Mouse (Mus musculus) CD4-positive, CD25-positive, alpha-beta regulatory T cell (primary cell): ENCODE data around the gene Taok1. TPM values are rescaled to one million over a fixed set of nuclear protein-coding genes. Genes with fewer than 3 reads are reported as not detected.

Experiments used
- polyA plus RNA-seq: library from polyadenylated mRNA; unstranded; fragments of 100-300 nt; shearing (Covaris generic); gene quantifications from one replicate; pipeline ENCODE4 v1.2.1, GENCODE M21; 2017

Taok1 gene
- 9.7 TPM for polyA plus RNA-seq

DNA sequence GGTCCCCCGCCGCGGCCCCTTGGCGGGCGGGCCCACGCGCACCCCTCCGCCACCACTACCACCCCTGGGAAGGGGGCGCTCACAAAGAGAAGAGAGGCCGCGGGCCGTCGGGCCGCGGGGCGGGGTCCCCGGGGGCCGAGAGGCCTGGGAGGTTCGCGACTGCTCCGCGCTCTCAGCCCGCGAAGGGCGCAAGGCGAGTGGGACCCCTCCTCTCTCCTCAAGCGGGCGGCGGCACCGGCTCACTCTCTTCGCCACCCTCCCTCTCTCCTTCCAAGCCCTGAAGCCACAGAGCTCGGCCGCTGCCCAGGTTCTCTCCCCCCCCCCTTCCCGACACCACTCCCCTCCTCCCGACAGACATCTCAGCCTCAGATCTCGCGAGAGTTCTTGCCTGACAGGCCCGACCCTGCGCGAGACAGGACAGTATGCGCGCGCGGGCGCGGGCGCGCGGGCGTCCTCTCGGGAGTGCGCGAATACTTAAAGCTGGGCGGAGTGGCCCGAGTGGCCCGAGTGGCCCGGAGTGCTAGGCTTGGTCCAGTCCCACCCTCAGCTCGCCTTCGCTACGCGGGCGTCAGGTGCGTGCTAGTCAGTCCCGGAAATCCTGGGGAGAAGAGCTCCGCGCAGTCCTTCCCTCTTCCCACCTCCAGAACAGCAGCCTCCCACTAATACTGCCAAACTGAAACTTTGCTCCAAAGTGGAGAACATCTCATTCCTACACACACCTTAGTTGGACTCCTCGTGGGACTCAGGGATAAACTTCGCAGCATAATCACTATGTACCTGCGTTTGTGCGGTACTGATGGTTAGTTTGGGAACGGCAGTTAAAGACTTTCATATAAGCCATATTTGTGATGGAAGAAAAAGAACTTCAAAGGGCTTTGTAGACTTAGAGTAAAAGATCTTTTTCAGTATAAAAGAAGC lies at the start of gene Taok1:
Gene Taok1, minus strand, starts transcription at position 278 of the 918 bp plus-strand sequence.

DNA sequence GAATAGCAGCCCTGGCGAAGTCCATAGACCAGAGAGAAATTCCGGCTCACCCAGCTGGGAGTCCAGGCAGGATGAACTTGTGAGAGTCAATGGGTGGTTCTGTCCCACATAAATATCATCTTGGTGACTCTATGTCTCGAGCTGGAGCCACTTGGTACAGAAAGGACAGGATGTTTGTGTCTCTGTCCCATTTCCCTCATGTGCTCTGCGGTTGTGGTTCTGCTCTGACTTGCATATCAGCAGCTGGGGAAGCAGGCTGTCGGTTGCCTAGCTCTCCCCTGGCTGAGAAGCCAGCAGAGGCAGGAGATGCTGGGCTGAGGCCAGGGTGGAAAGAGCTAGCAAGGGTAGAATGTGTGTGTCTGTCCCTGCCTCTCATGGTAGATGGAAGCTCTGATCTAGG lies 88.6 kb downstream of the Taok1 start, which contains the start of gene Gm10392:
Gene Gm10392, minus strand, starts transcription at position 156 of the 400 bp plus-strand sequence.

DNA sequence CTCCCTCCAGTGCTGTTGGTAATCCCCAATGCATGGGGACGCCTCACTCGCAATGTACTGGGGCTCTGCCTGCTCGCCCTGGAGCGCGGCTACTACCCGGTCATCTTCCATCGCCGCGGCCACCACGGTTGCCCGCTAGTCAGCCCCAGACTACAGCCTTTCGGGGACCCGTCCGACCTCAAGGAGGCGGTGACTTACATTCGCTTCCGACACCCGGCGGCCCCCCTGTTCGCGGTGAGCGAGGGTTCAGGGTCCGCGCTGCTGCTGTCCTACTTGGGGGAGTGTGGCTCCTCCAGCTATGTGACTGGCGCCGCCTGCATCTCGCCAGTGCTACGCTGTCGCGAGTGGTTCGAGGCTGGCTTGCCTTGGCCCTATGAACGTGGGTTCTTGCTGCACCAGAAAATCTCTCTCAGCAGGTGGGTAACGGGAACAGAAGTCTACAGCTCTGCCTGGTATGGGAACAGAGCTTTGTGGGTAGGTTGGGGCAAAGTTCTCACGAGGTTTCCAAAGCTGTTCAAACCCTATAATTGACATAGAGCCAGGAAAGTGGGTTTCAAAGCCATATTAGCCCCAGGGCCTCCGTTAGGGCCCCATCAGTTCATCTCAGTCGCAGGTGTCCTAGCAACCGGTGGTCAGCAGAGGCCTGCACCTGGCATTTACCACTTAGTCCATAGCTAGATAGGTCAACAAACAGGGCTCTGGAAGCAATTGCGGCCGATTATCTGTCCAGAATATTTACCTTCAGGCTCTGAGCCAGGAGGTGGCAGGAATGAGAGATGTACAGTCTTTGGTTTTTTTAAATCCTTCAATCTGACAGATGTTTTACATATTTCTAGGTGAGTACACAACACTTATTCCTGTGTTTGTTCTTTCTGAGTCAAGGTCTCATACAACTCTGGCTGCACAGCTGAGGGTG lies 91.7 kb downstream of the Taok1 start, which contains the start of gene Trp53i13:
Gene Trp53i13, minus strand, starts transcription at position 344 of the 916 bp plus-strand sequence.

GRCm38 (mm10) chr11:77514832-77515636 lies 92.6 kb downstream of the Taok1 start, which contains the start of gene Abhd15:
Gene Abhd15, plus strand, starts transcription at chr11:77515121.

DNA sequence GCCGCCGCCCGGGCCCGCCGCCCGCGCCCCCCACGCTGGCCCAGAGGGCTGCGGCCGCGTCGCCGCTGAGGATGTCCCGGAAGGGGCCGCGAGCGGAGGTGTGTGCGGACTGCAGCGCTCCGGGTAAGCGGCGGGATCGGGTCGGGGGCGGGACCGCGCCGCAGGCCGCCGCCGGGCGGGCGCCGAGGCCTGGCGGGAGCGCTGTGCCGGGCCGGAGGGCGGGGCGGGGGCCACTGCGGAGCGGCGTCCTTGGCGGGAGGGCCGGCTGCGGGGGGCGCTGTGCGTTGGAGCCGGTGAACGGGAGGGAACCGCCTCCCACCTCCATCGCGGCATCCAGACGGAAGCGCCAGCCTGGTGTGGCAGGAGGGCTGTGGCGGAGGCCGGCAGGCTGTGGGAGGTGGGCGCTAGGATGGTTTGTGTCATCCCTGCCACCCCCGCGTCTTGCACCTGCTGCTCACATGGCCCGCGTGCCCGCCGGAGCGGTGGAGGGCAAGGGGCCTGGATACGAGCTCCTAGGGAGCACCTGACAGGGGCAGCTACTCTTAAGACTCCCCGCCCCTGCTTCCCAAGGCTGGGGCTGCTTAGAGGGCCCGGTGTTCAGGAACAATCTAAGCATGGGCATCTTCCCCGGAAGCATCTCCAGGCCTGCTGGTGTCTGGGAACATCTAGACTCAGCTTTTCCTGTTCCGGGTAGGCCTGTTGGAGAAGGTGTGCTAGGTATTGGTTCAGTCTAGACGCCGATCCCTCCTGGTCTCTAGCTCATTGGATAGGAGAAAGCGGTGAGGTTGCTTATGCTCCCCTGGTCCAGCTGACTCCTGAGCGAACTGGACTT lies 113.9 kb downstream of the Taok1 start, which contains the start of gene Git1:
Gene Git1, plus strand, starts transcription at position 51 of the 832 bp plus-strand sequence.

GRCm38 (mm10) chr11:77489591-77490235 lies 117.9 kb downstream of the Taok1 start, which contains the start of gene Ankrd13b:
Gene Ankrd13b, minus strand, starts transcription at chr11:77489678.

Other genes with a start within 250 kb of the Taok1 start
- not detected for gene Coro6, start 145.4 kb downstream of the Taok1 start, polyA plus RNA-seq
- gene Ankrd13b, start 118.1 kb downstream of the Taok1 start, polyA plus RNA-seq: 10.6 TPM
- 49.0 TPM for gene Git1, start 114.3 kb downstream of the Taok1 start, polyA plus RNA-seq
- 0.96 TPM for gene Abhd15, start 92.7 kb downstream of the Taok1 start, polyA plus RNA-seq
- 24.6 TPM for gene Trp53i13, start 91.8 kb downstream of the Taok1 start, polyA plus RNA-seq
- 0.39 TPM for gene Gm10392, start 88.6 kb downstream of the Taok1 start, polyA plus RNA-seq
- 49.7 TPM for gene Nufip2, start 78.3 kb upstream of the Taok1 start, polyA plus RNA-seq
- gene Cryba1, start 117.5 kb upstream of the Taok1 start, polyA plus RNA-seq: 0.17 TPM
- 63.1 TPM for gene Myo18a, start 155.4 kb upstream of the Taok1 start, polyA plus RNA-seq
- gene Gm10277, start 179.9 kb upstream of the Taok1 start, polyA plus RNA-seq: 0.41 TPM